Mouse (Mus musculus): ENCODE measurements at regions not wholly inside any gene's neighbourhood (a gene's known extent, or its start where the extent isn't known, plus 50 kb on each side); places are given as distances from the start of the nearest gene placed in this dataset.

- no peak for TF ChIP-seq CTCF (IDR thresholded peaks at IDR 0.05; ENCODE audit: control insufficient read depth, insufficient read depth, insufficient read length)
- TF ChIP-seq MAX (IDR thresholded peaks at IDR 0.05) = no peak
These were observed 239.4 kb upstream of the Rnaseh2b start for GRCm38 (mm10) chr14:62053004-62053403.

Data from C2C12 (cell line).